Mouse (Mus musculus) frontal cortex, adult 2 months (tissue): ENCODE measurements at regions not wholly inside any gene's neighbourhood (a gene's known extent, or its start where the extent isn't known, plus 50 kb on each side); places are given as distances from the start of the nearest gene placed in this dataset.

Experiments used
- DNase-seq, 2 experiments: peaks; one replicate each; pipeline ENCODE4 v3.0.0; 2022; ENCODE audit warnings: low spot score in 1 of 2; ENCODE audit errors: extremely low spot score in 1 of 2

DNA sequence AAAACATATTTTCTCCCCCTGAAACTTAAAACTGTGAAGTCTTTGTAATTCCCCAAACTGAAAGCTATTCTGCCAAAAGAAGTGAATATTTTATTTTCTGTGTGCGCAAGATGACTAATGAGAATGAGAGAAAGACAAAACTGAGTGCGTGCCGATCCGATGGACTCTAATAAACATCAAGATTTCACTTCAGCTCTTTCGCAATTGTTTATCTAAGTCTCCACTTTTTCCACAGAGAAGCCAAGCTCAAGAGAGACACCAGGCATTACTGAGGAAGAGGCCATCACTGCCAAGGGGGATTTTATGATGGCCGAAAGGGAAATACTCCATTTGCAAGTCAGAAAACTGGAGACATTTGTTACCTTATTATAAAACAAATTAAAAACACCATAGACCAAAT is 55.0 kb upstream of the Uqcrfs1 start:
- DNase-seq = no peak

DNA sequence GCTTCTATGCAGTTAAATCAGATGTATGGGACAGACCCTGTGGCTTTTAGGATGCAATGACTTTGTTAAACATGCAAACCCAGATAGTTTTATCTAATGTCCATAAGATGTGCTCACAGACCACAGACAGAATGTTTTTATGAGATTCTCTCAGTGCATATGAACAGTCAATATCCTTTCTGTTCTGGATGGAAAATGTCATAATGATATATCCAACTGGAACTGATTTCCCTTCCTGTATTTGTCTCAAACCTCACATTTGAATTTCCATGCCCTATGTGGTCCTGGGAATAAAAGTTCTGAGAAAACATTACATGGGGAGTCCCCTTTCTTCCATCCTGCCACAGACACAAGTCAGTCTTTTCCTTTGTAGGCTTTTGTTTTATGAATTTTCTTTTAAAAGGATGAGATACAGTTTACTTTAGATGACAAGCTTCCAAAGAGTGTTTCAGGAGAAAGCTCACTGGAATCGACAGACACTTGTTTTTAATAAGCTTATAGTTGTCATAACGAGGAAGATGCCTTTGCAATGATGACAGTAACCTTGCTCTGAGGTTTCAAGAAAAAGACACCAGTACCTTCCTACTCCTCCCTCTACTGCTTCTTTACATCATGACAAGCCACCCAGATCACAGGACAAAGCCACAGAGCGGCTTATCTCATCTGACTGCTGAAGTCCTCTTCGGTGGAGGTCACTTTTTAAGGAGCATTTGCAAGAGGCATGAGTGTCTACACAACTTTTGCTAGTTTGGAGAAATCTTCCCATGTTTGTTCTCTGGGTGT is 55.7 kb upstream of the Uqcrfs1 start:
- DNase-seq = no peak

DNA sequence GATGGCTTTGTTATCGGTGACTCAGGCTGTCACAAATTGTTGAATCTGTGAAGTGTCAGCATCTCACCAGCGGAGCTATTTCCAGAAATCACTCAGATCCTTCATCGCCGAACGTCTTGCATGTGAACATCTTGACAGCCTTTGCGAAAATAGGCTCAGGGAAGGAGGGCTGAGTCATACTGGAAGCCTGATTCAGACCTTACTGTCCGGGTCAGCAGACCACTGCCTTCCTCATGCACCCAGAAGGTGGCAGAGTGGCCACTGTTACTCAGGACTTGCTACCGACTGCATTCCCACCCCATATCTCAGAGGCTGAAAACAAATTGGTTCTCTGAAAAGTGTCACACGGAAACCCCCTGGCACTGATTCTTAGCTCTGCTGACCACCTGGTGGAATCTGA is 55.9 kb upstream of the Dusp22 start:
- DNase-seq = peak; percentile 49 to 74

DNA sequence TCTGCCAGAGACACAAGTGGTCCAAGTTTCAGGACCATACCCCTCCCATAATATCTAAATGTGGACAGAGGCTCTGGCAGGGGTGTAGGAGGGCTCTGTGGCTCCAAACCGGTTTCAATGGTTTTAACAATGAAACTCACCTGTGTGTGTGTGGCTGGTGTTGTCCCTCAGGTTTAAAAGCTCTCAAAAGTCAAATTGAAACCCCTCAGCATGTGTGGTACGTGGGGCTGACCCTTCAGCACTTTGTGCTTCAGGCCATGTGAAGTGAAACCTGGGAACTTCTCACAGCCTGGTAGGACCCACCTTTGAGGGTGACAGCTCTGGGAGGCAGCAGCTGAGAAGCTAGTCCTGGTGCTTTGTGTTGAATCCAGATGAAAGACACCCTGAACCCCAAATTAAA is 52.5 kb upstream of the Dusp22 start:
- no peak for DNase-seq

GRCm38 (mm10) chr13:30607881-30608280 is 51.9 kb upstream of the Dusp22 start:
- DNase-seq = peak; percentile 64 to 75

GRCm38 (mm10) chr13:30609784-30610183 is 50.0 kb upstream of the Dusp22 start:
- DNase-seq = no peak
